Mouse (Mus musculus) liver, adult 2 months (tissue): ENCODE data around the gene Cdca4.

Experiments
- CTCF ChIP-seq: fragments of 200-500 bp; IDR thresholded peaks from 2 replicates; pipeline ENCODE4 v1.5.1; 2011; ENCODE audit warnings: low read depth, low read length, control low read depth
- POLR2A ChIP-seq: fragments of 200-500 bp; IDR thresholded peaks from 2 replicates; pipeline ENCODE4 v1.6.1; 2011; ENCODE audit warnings: low read length, control low read depth; ENCODE audit not compliant: insufficient read depth; ENCODE audit errors: extremely low read depth

- no peak for TF ChIP-seq CTCF
- no peak for TF ChIP-seq POLR2A
These were observed 32.7 kb upstream of the Cdca4 start for GRCm38 (mm10) chr12:112861911-112862321.
